Mouse (Mus musculus) urinary bladder, postnatal 10 days (tissue): Measurements from ENCODE around the gene Prl5a1.

Source experiments
- DNase-seq: peaks from one replicate; pipeline ENCODE4 v3.0.0; 2022; ENCODE audit warnings: low spot score

The Prl5a1 gene

DNA sequence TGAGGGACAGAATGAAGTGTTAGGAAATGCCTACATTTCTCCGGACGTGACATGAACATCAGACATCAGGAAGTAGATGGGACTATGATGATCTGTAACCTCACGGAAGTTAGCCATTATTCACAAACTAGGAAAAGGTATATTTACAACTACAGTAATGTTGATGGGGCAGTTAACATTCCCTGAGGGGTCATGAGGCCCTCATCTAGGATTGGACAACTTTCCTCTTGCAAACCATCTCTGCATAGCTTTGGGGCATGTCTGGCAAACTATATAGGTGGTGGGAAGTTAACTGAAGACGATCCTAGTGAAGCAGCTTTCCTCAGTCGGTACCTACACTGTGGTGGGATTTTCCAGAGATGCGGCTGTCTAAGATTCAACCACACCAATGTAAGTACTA, at the start of gene Prl5a1:
TSS of gene Prl5a1 (plus strand) at position 301 of the 400 bp plus-strand sequence.
- DNase-seq = no peak

DNA sequence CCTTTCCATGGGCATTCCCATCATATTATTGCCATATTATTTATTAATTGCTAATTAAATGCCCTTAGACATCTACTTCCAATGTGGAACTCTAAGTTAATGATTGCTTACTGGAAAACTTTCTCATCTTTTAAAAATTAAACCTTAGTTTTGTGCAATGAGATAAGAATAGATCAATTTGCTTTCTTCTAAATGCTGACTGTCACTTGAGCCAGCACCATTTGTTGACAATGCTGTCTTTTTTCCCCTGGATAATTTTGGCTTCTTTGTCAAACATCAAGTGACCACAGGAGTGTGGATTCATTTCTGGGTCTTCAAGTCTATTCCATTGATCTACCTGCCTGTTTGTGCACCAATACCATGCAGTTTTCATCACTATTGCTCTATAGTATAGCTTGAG, 46.1 kb upstream of the Prl5a1 start:
- DNase-seq = no peak

DNA sequence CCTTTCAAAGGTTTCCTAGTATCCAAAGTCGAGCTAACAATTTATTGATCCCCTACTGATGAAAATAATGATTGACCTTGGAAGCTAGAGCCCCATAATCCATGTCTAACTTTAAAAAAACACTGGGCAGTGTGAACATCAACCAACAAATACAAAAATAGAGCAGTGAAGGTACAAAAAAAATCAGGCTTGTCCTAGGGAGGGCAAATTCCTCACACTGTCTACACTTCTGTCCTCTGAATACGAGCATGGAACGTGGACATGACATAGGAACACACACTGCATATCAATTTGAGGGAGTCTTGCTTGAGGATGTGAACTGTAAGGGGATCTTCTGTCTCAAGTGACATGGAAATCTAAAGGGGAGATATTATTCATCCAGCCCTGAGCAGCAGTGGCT, 33.7 kb upstream of the Prl5a1 start:
- DNase-seq = no peak

DNA sequence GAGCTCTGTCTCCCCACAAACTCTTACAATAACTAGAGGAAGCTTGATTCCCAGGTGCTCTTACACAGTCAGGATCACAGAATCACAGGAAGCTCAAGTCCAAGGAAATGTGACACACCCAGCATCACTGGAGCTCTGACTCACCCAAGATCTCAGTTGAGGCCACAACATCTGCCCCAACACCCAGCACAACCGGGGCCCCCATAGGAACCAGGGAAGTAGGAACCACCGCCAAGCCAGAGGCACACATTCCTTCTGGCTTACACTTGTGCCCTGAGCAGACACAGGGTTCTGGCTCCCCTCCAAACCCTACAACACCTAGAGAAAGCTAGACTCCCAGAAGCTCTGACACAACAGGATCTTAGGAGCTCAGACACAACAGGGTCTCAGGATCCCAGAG, 9.5 kb upstream of the Prl5a1 start:
- DNase-seq = no peak

DNA sequence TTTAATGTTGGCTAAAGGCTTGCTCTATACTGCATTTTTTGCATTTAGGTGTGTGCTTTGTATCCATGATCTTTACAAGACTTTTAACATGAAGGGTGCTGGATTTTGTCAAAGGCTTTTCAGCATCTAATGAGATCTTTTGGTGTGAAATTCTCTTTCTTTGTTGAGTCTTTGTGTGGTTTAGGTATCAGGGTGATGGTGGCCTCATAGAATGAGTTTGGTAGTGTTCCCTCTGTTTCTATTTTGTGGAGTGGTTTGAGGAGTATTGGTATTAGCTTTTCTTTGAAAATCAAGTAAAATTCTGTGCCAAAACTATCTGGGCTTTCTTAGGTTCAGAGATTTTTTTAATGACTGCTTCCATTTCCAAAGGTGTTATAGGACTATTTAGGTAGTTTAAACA, 6.5 kb upstream of the Prl5a1 start:
- DNase-seq = no peak
